Mouse (Mus musculus) heart, postnatal 0 days (tissue): Measurements from ENCODE around the gene Epha3.

ENCODE experiments used
- CTCF ChIP-seq: IDR thresholded peaks from 2 replicates; pipeline ENCODE4 v1.5.1; 2016; ENCODE audit warnings: antibody characterized with exemption, control low read depth, low read depth
- EP300 ChIP-seq: IDR thresholded peaks from 2 replicates; pipeline ENCODE4 v1.6.1; 2016; ENCODE audit warnings: antibody characterized with exemption, low read depth

DNA sequence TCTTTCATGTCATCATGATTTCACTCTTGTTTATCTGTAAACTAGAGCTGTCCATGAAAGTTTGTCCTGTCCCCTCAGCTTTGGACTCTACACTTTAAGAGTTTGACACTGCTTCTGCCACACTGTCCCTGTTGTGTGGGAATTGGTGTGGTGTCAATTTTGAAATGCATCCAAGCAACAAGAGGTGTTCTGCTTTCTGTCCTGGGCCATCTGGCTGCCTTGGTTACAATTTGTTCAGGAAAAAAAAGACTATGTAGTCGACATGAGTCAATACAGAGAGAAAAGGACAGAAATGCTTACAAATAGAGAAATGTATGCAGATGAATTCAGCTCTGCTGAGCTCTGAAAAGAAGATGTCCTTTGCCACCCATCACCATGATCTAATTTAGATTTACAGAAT is 47.3 kb downstream of the Epha3 start:
- TF ChIP-seq CTCF (no peak), EP300 (no peak)
